8 mouse cellular contexts compared by ENCODE assay signal in the genomic region with DNA sequence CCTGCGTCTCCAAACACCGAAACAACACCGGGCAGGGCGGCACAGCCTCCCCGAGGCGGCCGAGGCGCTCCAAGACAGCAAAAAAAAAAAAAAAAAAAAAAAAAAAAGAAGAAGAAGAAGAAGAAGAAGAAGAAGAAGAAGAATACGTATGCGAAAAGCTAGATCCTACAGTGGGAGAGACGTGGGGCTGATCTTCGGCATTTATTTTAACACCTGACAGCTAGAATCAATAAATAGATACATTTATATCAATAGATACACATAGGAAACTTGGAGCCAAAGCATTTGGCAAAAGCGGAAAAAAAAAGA. TPM values are rescaled to one million over a fixed set of nuclear protein-coding genes. Genes with fewer than 3 reads are reported as not detected.
DNase-seq lines count a peak whose midpoint lies in the region; ATAC-seq and TF ChIP-seq lines count a peak whose summit lies in the region.

No protein-coding gene starts in this region.

- no peaks in the 10 kb centered on the region for H3K9me3 ChIP-seq in hindbrain, embryonic 12.5 days (replicated peaks)
- H3K9me3 ChIP-seq in midbrain, embryonic 11.5 days (ENCODE audit: control insufficient read depth, low read length), result no peaks in the 10 kb centered on the region

- no peaks in the 10 kb centered on the region for H3K27me3 ChIP-seq in kidney, adult 2 months (replicated peaks; ENCODE audit: control insufficient read depth, insufficient read depth, low read length)
- peaks cover 39% of the 10 kb centered on the region for H3K27me3 ChIP-seq in hindbrain, embryonic 12.5 days
- H3K27me3 ChIP-seq in midbrain, embryonic 11.5 days (ENCODE audit: control insufficient read depth, insufficient read depth, low read length), result peaks cover 26% of the 10 kb centered on the region

- TF ChIP-seq POLR2A in kidney, adult 2 months (IDR thresholded peaks at IDR 0.05; ENCODE audit: low read depth, low read length), result no peak

- WGBS in kidney, adult 2 months, result under 1% methylated on average over 13 of the region's 13 CpGs
- WGBS in hindbrain, embryonic 12.5 days, result under 1% methylated on average over 13 of the region's 13 CpGs
- WGBS in midbrain, embryonic 11.5 days, result under 1% methylated on average over 13 of the region's 13 CpGs

- no peak for DNase-seq in kidney, adult 2 months
- DNase-seq in kidney, postnatal 4 days, result no peak
- DNase-seq in midbrain, embryonic 11.5 days (ENCODE audit: low spot score, missing footprints), result peak; percentile 94
- DNase-seq in ovary, postnatal 36 days (ENCODE audit: low spot score), result no peak
- no peak for DNase-seq in kidney, adult 11 months

- H3K36me3 ChIP-seq in kidney, adult 2 months (ENCODE audit: control insufficient read depth, insufficient read depth, low read length), result no peaks in the 10 kb centered on the region
- no peaks in the 10 kb centered on the region for H3K36me3 ChIP-seq in hindbrain, embryonic 12.5 days
- H3K36me3 ChIP-seq in midbrain, embryonic 11.5 days (ENCODE audit: control insufficient read depth, insufficient read depth, low read length), result no peaks in the 10 kb centered on the region

- ATAC-seq in hindbrain, embryonic 12.5 days (ENCODE audit: low FRiP score), result no peak
- ATAC-seq in midbrain, embryonic 11.5 days (ENCODE audit: low FRiP score), result no peak
- no peak for ATAC-seq in CD4-positive, CD25-positive, alpha-beta regulatory T cell, adult 4 months

- H3K27ac ChIP-seq in kidney, adult 2 months (ENCODE audit: insufficient read depth, low read depth, low read length), result peak overlapping the region; percentile 98
- H3K27ac ChIP-seq in brown adipose tissue, adult 24 weeks (replicated peaks; ENCODE audit: low read depth, low read length), result peak overlapping the region; percentile 95
- H3K27ac ChIP-seq in hindbrain, embryonic 12.5 days, result peak overlapping the region; percentile 97
- H3K27ac ChIP-seq in midbrain, embryonic 11.5 days (ENCODE audit: low read depth, low read length), result peak overlapping the region; percentile 94

- peak overlapping the region; percentile 91 for H3K4me3 ChIP-seq in kidney, adult 2 months (ENCODE audit: insufficient read depth, low read depth, low read length)
- peak overlapping the region; percentile 84 for H3K4me3 ChIP-seq in brown adipose tissue, adult 24 weeks (ENCODE audit: insufficient read depth, low read depth, low read length)
- H3K4me3 ChIP-seq in hindbrain, embryonic 12.5 days, result peak overlapping the region; percentile 71
- peak overlapping the region; percentile 52 for H3K4me3 ChIP-seq in midbrain, embryonic 11.5 days (ENCODE audit: low read depth, low read length)

- H3K9ac ChIP-seq in hindbrain, embryonic 12.5 days, result peak overlapping the region; percentile 74
- H3K9ac ChIP-seq in midbrain, embryonic 11.5 days (ENCODE audit: low read length), result peak overlapping the region; percentile 78

- H3K4me1 ChIP-seq in kidney, adult 2 months (ENCODE audit: control insufficient read depth, insufficient read depth, low read length), result peaks cover 17% of the 10 kb centered on the region; the same call in 1 of the 2 replicates
- 0 out of 2 replicates have a peak, but pooled peaks cover 4% of the 10 kb centered on the region for H3K4me1 ChIP-seq in brown adipose tissue, adult 24 weeks (ENCODE audit: control insufficient read depth, insufficient read depth, insufficient read length, low read length)
- H3K4me1 ChIP-seq in hindbrain, embryonic 12.5 days, result peaks cover 29% of the 10 kb centered on the region
- peaks cover 20% of the 10 kb centered on the region for H3K4me1 ChIP-seq in midbrain, embryonic 11.5 days (ENCODE audit: control insufficient read depth, insufficient read depth, low read length)

- no peak for TF ChIP-seq CTCF in kidney, adult 2 months (conservative IDR thresholded peaks at IDR 0.05; ENCODE audit: insufficient read depth, insufficient read length, low read depth, low read length)

- peak overlapping the region; percentile 97 for H3K4me2 ChIP-seq in hindbrain, embryonic 12.5 days (replicated peaks)
- peak overlapping the region; percentile 82 for H3K4me2 ChIP-seq in midbrain, embryonic 11.5 days

RNA-seq across cellular contexts. Expression of gene Gm37419, which starts 0.2 kb away (rescaled TPM):
- not detected in 2 replicates for polyA plus RNA-seq in kidney, adult 2 months (2012; rRNA removed)
- not detected in 2 replicates for polyA plus RNA-seq in brown adipose tissue, adult 24 weeks (2012; ENCODE audit: insufficient read depth, insufficient read length, missing spikeins)
- not detected in 2 replicates for polyA plus RNA-seq in hindbrain, embryonic 12.5 days (2016; fragmentation: Nextera tagmentation; extraction: Ambion mirVana)
- not detected in 2 replicates for polyA plus RNA-seq in midbrain, embryonic 11.5 days (2014; fragmentation: Nextera tagmentation; extraction: Ambion mirVana)
- polyA plus RNA-seq in CD4-positive, CD25-positive, alpha-beta regulatory T cell, adult 4 months (2017; shearing (Covaris generic)), result not detected

RNA-seq across cellular contexts. Expression of gene Bcl6, which starts 0.5 kb away (rescaled TPM):
- polyA plus RNA-seq in kidney, adult 2 months (2012; rRNA removed), result 11.7 and 13.0 TPM in 2 replicates
- 20.3 and 66.4 TPM in 2 replicates for polyA plus RNA-seq in brown adipose tissue, adult 24 weeks (2012; ENCODE audit: insufficient read depth, insufficient read length, missing spikeins)
- 0.12 and 0.18 TPM in 2 replicates for polyA plus RNA-seq in hindbrain, embryonic 12.5 days (2016; fragmentation: Nextera tagmentation; extraction: Ambion mirVana)
- 0.11 TPM in 1 of 2 replicates, not detected in the other for polyA plus RNA-seq in midbrain, embryonic 11.5 days (2014; fragmentation: Nextera tagmentation; extraction: Ambion mirVana)
- 10 to 100 TPM in 1 of 2 experiments, 1 to 10 TPM in 1; 6.2 to 23.8 TPM for polyA plus RNA-seq in CD4-positive, CD25-positive, alpha-beta regulatory T cell, adult 4 months (2017; shearing (Covaris generic))

RNA-seq across cellular contexts. Expression of gene Rtp2, which starts 55.9 kb away (rescaled TPM):
- not detected in 2 replicates for polyA plus RNA-seq in kidney, adult 2 months (2012; rRNA removed)
- polyA plus RNA-seq in brown adipose tissue, adult 24 weeks (2012; ENCODE audit: insufficient read depth, insufficient read length, missing spikeins), result not detected in 2 replicates
- not detected in 2 replicates for polyA plus RNA-seq in hindbrain, embryonic 12.5 days (2016; fragmentation: Nextera tagmentation; extraction: Ambion mirVana)
- polyA plus RNA-seq in midbrain, embryonic 11.5 days (2014; fragmentation: Nextera tagmentation; extraction: Ambion mirVana), result not detected in 2 replicates
- polyA plus RNA-seq in CD4-positive, CD25-positive, alpha-beta regulatory T cell, adult 4 months (2017; shearing (Covaris generic)), result under 1 TPM; 0.13 to 0.33 TPM
